Mouse (Mus musculus) kidney, adult 2 months (tissue): ENCODE data around the gene 9430038I01Rik.

Experiments used
- CTCF ChIP-seq: fragments of 200-500 bp; conservative IDR thresholded peaks from 2 replicates; pipeline ENCODE4 v1.5.1; 2011; ENCODE audit warnings: low read depth, mild to moderate bottlenecking, control low read depth, low read length, moderate library complexity, mixed read lengths; ENCODE audit not compliant: insufficient read depth, insufficient read length
- POLR2A ChIP-seq: fragments of 200-500 bp; IDR thresholded peaks from one replicate; pipeline ENCODE4 v1.6.1; 2011; ENCODE audit warnings: low read depth, low read length, control low read depth

DNA sequence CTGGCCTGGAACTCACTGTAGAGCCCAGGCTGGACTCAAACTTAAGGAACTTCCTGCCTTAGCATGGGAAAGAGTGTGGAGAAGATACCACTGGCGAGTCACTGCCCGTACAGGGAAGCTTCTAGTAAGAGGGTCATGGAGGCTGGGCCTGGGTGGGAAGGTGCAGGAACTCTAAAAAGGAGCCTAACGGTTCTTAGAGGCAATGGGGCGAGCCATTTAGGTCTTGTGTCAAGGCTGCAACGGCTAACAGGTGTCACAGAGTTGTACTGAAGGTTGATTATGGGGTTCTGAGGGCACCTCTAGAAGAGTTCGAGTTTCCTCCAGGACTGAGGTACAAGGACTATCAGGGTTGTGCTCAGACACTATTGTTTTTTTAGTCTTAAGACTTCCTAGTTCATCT, 26.3 kb upstream of the 9430038I01Rik start:
- TF ChIP-seq CTCF (no peak), POLR2A (no peak)
